2 mouse cellular contexts compared by ENCODE assay signal in the genomic region with DNA sequence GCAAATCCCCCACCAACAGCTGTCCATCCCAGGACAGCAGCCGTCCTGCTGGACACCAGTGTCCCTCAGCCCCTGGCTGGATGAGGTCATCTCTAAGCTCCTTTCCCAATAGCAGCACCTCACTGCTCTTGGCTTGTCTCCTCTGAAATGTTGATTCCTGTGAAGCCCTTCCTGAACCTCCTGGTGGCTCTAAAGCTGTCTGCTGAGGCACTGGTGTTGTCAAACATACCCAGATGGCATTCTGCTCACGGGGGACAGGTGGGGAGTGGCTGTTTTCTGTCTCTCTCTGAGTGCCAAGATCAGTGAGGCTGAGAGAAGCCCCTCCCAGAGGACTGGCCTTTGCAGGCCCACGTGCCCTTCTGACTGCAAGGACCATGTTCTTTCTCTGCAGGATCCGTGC. TPM values are rescaled to one million over a fixed set of nuclear protein-coding genes. Genes with fewer than 3 reads are reported as not detected.
"Had no signal": no experiment of that assay in that cellular context is flagged by ENCODE, and none has a peak within 500 bp of the region (broad histone marks: within the 10 kb centered on the region; RNA-seq: fewer than 3 reads in every experiment).

No protein-coding gene starts in this region.

RNA-seq across cellular contexts. Expression of gene Sla2, which starts 18.9 kb away (rescaled TPM):
- total RNA-seq: left cerebral cortex, postnatal 10 days had no signal
- polyA plus RNA-seq: midbrain, embryonic 16.5 days had no signal
